Mouse (Mus musculus): ENCODE data around the gene Snrnp27.

The Snrnp27 gene

DNA sequence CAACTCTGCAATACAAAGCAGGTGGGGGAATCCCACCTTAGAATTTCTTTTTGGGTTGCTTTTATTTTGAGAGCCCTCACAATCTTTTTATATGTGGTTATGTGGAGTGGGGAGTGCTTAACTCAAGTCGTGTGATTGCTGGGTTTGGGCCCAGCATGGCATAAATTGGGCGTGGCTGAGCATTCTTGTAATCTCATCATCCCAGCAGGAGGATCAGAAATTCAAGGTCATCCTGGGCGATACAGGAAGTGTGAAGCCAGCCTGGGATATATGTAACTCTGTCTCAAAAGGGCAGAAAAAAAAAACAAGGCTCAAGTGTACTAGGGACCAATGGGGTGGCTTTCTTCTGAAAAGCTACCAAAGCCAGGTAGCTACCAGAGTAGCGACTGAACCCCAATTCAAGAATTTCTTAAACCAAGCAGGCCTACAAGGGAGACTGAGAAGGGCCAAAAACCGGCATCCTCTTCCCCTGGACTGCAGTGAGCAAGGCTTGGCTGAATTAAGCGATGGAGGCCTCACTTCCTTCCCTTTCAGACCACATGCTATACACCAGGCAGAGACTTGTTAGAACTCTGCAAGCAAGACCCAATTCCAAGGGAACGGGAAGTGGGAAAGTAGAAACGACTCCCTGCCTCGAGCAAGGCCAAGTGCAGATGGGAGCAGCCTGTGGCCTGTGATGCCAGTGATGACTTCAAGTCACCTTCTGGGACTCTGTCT, 24.0 kb downstream of the Snrnp27 start:
- no peak for DNase-seq

DNA sequence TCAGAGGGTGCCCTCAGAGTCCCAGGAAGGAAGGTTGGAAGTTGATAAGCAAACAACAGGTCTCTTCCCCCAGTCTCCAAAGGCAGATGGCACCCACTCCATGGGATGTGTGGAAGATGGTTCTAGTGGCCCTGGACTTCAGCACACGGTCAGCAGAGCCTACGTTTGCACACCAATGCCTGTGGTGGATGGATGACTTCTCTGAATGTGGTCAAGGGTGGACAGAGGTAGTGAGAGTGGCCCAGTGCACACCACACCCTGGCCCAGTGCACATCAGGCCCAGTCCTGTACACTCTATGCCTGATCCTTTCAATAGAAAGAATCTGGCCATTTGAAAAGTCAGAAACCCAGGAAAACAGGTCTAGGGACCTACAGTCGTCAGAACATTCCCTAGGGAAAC, 25.8 kb downstream of the Snrnp27 start:
- DNase-seq = no peak

DNA sequence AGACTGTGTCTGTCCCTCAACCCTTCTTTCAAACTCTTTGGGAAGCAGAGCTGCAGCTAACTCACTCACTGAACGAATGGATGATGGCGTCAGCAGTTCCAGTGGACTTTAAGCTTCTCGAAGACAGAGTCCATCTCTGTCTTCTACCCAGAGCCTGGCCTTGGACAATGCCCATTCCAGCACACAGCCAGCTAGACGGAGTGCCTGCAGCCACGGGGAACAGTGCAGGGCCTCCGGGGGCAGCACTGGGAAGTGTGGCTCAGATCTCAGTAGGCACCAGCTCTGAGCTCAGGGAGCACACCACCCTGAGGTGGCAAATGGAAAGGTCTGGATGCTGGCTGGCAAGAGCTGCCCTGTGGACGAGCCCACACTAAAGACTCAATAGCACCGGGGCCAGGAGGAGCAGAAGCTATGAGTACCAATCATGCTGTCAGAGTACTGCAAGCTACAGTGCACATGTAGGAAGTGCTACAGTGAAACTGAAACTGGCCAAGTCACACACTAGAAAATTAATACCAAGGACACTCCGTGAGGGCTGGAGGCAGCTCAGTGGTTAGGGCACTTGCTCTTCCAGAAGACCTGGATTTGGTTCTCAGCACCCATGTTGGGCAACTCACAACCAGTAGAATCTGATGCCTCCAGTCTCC, 29.9 kb downstream of the Snrnp27 start:
- peak; percentile 51 for DNase-seq

DNA sequence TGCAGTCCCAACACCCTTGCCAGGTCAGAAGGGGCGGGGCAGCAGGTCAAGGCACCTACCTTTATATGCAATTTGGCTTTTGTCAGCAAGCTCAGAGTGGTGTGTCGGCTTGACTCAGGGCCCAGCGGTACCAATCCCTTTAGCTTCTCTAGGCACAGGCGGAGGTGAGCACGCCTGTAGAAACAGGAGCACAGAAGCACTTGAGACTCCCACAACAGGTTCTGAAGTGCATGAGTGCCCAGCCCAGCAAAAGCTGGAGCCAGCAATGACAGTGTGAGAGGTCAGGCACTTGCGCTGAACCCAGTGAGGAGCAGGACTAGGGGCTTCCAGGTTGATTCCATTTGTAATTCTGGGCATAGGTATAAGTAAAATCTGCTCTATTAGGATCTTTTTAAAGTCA, 31.3 kb downstream of the Snrnp27 start:
- DNase-seq = no peak

DNA sequence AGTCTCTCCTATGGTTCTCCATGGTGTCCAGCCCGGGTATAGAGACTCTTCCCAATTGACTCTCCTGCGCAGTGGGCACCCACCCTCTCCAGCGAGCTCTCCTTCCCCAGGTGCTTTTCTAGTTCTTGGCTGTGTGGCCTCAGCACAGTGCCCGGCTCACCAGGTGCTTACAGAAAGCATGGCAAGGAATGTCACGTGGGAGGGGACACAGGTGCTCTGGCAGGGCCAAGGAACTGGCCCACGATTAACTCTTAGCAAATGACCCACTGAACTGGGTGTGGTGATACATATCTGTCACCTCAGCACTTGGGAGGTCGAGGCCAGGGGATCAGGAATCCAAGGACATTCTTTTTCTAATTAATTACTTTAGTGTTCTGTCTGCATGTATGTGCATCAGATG, 38.2 kb downstream of the Snrnp27 start:
- DNase-seq = no peak

DNA sequence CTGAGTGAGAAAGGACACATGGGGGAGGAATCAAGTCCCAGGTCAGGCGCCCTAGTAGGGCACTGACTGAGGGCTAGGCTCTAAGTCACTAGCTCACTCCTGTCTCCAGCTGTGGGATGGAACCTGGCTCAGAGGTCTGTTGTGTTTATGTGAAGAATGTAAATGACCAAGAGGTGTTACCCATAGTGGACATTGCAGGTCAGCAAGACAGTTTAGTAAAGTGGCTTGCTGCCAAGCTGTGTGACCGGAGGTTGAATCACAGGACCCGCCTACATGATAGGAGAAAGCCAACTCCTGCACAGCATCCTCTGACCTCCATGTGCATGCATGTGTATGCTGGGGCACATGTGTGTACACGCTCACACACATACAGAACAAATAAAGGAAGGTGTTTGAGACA, 38.8 kb downstream of the Snrnp27 start:
- DNase-seq = no peak

DNA sequence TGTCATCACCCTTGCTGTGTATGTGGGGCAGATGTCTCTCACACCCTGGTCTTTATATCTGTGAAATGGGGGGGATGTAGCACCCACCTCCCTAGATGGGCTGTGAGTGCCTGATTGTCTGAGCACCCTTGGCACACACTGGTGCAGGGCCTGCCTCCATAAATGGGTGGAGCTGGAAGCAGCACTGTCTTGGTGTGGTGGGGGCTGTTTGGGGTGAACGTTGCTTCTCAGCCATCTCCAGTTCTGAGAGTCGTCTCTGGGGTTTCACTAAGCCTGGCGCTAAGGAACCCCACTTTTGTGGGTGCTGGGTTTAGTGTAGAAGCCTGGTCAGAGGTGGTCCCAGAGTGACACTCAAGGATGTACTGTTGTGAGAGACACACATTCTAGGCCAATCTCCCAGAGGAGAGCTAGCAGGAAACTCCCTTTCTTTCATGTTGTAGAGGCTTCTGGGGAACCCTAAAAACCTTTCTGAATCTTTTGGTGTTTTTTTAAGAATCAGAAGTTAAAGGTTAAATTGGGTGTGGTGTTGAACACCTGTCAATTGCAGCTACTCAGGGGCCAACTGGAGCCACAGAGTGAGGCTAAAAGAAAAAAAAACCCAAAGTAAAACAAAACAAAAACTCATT, 39.4 kb downstream of the Snrnp27 start:
- no peak for DNase-seq

DNA sequence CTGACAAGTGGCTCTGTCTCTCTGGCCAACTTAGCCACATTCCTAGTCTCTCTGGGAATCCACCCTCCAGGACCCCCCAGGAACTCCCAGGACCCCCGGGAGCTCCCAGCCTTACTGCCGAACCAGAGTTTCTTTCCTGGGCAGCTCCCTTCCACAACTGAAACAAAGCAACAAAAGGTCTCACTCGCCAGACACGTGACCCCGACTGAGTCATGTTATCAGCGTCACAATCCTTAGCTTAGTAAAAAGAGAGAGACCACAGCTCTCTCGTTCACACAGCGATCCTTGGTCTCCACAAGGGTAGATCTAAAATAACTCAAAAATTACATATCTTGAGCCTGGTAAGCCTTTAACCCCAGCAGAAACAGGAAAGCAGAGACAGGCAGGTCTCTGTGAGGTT, 42.6 kb downstream of the Snrnp27 start:
- DNase-seq = no peak

DNA sequence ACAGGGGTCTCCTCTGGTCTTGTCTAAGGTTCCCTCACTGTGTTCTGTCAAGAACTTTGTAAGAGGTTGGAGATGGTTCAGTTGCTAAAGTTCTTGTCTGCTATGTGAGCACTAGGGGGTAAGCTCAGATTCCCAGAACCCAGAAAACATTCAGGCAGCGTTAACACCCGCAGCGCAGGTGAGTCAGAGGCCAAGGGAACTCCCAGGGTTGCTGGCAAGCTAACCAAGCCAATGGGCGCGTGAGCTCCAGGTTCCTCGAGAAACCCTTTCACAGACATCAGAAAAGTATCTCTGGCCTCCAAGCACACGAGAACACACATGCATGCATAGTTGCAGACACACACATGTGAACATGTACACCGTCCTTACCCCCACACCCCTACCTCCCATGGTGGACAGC, 43.5 kb downstream of the Snrnp27 start:
- DNase-seq = no peak

DNA sequence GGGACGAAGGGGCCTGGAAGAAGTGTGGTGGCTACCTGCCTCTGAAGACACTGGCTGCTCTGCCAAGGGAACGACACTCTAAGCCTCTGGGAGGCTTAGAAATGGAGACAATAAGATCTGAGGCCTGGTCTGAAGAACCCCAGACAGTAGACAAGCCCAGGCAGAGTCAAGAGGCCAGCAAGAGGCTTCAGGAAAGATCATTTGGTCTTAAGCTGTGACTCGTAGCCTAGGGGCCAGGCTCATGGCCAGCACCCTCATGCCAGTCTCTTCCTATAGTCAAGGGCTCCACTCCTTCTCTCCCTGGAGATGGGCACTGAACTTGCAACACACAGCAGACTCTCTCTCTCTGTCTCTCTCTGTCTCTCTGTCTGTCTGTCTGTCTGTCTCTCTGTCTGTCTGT, 44.2 kb downstream of the Snrnp27 start:
- DNase-seq = no peak

DNA sequence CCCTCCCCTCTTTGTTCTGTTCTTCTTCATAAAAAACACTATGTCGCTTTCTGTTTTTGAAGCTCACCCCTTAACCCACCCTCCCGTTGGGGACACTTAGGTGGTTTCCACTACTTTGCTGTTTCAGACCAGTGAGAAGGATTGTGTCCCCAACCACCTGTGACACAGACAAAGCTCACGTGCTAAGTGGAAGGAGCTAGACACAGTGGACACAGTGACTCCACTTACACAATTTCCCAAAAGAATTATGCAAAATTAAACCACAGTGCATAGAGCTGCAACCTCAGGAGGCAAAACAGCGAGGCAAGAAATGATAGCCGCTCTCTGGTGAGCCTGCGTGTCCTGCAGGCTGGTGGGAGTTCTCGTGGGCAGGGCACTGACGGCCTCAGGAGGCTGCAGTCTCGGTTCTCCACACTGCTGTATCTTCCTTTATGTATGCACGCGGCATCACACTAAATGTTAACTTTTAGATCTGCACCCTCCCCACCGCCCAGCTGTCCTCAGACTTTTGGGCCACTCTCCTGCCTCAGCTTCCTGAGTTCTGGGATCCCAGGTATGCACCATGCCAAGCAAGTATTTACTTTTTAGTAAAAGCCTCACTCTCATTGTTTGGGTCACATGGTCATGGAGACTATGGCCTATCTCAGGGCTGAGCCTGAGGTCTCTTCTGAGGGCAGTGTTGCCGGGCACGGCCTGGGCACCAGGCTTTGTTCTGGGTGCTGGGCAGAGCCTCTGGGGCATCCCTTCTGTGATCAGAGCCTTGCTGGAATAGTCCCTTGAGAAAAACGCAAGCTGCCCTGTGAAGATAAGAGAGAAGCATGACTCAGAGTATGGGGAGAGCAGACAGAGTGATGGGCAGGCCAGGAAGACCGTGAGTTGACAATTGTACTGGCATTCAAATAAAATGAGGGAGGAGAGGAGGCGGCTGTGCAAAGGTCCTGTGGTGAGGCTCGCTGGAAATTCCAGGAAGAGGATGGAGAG, 44.9 kb downstream of the Snrnp27 start:
- DNase-seq = no peak

DNA sequence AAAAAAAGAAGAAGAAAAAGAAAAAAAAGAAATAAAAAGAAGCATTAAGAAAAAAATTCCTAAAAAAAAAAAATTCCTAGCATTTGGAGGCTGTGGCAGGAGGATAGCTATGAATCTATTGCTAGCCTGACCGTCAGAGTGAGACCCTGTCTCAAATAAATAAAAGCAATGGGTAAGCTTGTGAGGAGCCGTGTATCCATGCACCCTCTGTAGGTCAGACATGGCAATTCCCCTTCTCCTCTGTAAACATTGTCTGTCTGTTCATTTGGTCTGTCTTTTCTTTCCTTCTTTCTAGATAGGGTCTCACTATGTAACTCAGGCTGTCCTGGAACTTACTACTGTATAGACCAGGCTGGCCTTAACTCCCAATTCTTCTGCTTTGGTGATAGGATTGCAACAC, 45.9 kb downstream of the Snrnp27 start:
- DNase-seq = no peak

DNA sequence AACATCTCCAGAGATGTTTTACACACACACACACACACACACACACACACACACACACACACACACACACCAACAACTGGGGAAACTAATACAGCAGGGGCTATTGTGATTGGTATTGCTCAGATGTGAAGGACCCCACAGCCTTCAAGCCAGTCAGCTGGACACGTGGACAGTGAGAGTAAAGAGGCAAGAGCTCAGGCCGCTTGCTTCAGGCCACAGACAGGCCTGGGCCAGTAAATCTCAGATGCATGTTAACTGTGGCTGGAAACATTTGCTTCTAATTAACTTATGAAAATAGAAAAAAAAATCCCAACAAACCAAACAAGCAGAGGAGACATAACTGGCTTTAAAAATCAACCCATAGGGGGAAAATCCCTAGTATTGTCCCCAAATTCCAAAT, 46.5 kb downstream of the Snrnp27 start:
- no peak for DNase-seq

DNA sequence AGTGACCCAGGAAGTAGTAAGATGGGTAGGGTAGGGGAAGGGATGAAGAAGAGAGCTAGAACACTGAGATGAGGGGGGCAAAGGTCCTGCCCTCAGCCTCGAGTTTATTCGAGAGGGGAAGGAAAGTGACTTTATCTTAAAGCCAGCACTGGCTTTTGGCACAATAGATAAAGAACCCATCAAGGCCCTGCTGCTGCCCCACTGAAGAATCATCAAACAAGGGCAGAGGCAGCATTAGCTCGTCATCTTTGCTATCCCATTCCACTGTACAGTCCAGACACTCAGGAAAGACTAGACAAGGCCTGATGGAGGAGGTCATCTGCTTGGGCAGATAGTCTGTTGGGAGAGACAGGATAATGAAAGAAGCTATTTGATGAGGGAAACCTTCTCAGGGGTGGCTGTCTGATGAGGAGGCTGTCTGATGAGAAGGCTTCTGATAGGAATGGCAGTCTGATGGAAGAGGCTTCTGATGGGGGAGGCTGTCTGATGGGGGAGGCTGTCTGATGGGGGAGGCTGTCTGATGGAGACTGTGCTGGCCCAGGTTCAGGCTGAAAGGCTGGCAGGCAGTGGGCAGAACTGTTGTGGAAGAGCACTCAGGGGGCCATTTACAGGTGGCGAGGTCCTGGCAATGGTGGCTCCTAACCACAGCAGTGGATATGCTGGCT, 47.0 kb downstream of the Snrnp27 start:
- no peak for DNase-seq

DNA sequence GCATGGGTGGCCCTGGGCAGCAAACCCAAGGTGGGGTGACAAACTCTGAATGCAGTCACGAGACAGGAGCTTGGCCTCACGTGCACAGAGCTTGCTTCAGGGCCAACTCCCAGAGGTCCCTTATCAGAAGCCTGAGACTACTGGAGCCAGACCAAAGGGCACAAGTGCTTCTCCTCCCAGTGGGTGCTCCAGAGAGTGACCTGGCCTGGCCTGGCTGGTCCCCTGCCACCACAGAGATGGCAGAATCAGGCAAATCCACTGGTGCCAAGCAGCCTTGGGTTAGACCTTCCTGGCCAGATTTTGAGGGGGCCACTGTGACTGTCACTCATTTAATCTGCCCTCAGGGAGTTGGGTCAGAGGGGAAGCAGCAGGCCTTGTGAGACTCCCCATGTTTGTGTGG, 47.8 kb downstream of the Snrnp27 start:
- DNase-seq = peak; percentile 44

DNA sequence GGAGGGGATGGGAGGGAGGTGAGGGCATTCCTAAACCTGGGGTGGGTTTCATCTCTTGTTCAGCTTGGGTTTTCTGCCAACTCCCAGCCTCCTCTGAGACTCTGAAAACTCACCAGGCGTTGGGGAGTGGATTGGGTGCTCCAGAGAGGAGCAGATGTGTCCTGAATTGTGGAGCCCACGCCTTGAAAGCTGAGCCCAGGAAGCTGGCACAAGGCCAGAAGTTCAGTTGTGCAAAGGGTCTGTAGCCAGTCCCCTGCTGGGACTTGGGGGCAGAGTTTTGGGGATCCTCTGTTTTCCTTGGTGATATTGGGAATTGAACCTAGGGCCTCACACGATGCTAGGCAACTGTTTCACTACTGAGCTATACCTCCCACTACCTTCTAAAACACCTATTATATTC, 54.2 kb downstream of the Snrnp27 start:
- no peak for DNase-seq

DNA sequence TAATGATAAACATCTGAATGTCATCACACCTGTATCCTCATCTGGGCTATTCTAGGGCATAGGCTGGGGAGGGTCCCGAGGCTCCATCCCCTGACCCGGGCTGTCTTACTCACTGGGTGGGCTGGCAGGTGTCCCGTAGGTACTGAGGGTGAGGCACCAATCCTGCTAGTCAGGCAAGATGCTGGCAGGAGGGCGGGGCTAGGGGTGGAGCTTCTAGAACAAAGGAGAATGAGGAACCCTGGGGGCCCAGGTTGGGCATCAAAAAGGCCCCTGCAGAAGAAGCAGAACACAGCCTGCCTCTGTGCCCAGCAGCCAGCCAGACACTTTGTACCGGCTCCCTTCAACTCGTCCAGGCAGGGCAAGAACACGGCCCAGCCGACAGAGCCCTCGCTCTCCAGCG, 56.4 kb downstream of the Snrnp27 start, which contains the start of gene Asprv1:
Gene Asprv1 (plus strand): TSS at position 219 of the 400 bp plus-strand sequence.
- DNase-seq = no peak
